Mouse (Mus musculus): ENCODE results near the gene Rd3l.
"Not testable (repeated sequence)": the region's sequence is repeated elsewhere in the genome, so short reads cannot be mapped to it uniquely, and the experiment has no call there.

Rd3l gene

DNA sequence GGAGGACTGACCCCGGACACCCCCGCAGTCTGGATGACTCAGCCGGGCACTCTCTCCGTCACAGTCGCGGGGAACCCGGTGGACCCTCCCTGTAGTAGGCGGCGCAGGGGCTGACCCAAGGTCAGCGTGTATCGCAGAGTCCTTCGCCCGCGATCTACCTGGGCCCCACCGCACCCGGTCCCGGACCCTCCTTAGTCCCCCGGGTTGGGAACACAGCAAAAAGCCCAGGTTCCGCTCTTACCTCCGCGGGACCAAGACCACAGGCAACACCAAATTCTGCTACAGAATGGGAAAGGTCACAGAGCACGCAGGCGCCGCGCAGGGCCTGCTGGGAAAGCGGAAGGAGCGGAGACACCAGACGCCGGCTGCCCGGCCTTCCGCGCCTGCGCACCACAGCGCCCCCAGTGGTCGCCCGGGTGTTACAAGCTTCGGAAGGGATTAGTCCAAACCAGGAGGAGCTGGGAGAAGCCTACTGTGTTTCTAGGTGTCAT lies 14.4 kb downstream of the Rd3l start, which contains the start of gene Atp5mpl:
Gene Atp5mpl (minus strand): TSS at position 295 of the 491 bp plus-strand sequence.
- peak; percentile 96 for DNase-seq (ENCODE audit: low spot score)

DNA sequence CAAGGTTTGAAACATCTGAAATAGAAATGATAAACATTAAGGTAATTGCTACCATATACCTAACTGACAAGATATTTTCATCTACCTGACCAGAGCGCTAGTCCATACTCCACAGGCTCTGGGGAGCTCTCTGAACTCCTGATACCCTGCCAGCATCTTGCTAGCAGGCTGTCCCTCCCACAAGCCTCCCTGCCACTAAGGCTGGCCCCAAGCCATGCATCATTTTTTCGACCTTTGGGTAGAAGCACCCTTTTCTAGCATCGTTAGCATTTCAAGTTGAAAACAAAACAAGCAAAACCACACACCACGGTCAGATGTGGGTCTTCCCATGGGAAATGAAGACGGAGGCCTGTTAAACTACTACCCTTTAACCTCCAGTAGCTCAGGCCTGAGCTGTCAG lies 17.8 kb downstream of the Rd3l start:
- no peak for DNase-seq (ENCODE audit: low spot score)

DNA sequence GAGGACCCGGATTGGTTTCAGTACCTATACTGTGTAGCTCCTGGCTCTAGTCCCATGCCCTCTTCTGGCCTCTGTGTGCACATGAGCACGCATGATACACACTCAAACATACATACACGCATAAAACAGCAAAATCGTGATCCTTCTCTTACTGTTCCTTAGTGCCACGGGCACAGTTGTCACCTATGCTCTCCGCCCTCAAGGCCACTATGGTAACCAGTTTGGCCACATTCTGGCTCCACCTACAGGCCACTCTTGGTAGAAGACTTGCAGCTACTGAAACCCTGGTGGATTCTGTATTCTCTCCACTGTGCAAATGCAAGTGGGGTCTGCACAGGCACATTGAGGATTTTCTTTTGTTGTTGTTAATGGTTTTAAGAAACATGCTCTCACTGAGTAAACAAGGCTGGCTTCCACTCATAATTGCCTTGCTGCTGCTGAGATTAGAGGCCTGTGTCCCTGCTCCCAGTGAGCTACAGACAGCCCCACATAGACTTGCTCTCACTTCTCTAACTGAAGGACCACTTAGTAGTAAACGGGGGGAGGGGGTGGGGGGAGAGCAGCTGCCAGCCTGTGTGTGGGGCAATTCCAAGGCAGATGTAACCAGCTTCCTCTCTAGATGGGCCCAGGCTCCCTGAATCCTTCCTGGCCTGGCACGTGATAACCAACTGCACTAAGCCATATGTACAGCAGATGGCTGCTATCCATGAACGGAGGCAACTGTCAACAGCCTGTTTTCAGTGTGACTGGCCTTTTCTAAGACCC lies 22.8 kb downstream of the Rd3l start:
- peak; percentile 86 for DNase-seq (ENCODE audit: low spot score)

DNA sequence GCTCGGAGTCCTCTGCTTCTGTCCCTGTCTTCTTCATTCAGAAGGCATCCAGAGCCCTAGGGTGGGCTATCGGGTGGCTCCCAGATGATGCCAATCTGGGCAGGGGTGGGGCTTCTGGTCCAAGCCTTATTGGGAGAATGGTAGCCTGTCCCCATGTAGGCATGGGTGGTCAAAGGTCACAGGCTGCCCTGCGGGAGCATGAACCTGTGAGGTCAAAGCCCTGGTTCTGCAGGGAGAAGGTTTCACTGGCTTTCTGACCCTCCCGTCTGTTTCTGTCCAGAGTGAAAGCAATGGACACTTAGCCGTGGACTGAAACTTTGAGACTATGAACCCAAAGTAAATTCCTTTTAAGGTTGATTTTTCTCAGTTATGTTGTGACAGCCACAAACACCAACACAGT lies 24.9 kb downstream of the Rd3l start:
- DNase-seq (ENCODE audit: low spot score) = no peak

DNA sequence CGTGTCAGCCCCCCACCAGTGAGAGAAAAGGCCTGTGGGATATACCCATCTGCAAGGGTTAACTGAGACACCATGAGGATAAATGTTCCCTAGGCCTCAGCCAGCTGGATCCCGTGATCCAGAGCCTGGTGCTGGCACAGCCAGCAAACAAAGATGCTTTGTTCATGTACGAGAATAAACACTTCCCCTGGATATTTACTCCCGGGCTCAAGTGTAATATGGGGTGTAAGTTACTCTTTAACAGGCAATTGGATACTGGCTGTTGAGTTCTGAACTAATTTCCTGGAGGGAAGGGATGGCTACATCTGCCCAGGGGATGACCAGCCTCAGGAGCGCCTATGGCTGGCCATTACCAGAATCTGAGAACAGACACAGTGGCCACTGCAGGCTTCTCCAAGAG lies 29.4 kb downstream of the Rd3l start:
- DNase-seq (ENCODE audit: low spot score) = peak; percentile 60

DNA sequence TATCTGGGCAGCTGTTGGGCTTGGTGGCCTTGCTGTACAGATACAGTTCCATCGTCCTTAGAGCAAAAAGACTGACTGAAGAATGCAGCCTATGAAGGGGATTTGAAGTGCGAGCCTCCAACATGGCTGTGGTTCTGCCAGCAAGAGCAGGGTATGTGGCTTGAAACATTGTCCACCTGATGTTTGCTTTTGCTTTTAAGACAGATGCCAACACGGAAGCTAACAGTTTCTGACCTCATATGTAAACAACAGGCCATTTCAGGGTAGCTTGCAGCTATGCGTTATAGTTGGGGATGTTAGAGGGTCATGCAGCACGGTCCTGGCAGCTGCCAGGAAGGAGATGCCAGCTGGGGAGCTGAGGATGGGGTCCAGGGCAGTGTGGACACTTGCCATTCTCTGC lies 30.6 kb downstream of the Rd3l start:
- no peak for DNase-seq (ENCODE audit: low spot score)

DNA sequence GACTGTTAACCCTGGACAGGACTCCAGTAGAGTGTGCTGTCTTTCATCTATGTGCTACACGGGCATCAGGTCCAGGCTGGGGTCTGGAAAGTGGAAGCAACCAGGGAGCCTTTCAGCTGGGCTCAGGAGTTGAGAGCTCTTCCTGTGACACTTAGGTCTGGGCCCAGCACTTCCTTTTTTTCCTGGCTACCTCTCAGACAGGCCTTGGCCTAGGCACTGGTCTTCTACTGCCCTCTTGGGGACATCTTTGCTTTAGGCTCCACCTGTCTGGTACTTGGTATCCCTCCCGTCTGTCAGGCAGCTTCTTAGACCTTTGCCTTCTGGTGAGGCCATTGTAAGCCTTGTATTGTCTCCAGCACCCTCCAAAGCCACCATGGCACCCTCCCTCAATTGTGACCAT lies 34.4 kb downstream of the Rd3l start:
- DNase-seq (ENCODE audit: low spot score) = peak; percentile 71

DNA sequence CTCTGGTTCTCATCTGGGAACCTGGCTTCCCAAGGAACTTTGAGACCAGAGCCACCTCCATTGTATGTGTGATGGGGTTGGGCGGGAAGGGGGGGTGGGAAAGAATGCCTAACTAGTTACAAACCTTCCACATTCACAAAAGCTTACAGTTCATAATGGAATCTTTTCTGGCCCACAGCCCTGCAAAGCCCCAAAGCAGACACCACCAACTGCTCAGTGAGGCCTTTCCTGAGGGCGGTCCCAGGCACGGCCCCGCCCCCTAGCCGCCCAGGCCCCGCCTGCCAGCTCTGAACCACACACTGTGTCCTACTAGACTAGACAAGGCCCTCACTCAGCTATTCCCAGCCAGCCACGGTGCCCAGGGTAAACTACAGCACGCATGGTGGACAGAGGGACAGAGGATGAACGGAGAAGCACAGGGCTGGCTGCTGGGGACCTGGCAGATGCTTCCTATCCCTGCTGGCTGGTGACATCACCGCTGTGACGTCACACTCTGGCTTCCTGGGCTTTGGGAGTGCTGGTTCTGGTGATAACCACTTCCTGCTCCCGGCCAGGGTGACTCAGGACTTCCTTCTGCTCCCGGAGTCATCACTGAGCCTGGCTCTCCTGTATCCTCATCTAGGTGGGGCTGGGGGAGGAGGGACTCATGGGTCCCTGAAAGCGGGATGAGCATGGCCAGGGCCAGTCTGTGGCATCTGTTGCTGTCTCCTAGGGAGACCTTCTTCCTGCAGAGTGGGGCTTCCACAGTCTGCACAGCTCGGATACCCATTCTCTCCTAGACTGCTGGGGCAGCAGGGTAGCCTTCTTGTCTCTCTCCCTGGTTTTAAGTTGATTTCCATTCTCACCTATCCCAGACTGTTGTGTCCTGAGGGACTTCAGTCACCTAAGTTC lies 35.1 kb downstream of the Rd3l start:
- not testable (repeated sequence) for DNase-seq (ENCODE audit: low spot score)

DNA sequence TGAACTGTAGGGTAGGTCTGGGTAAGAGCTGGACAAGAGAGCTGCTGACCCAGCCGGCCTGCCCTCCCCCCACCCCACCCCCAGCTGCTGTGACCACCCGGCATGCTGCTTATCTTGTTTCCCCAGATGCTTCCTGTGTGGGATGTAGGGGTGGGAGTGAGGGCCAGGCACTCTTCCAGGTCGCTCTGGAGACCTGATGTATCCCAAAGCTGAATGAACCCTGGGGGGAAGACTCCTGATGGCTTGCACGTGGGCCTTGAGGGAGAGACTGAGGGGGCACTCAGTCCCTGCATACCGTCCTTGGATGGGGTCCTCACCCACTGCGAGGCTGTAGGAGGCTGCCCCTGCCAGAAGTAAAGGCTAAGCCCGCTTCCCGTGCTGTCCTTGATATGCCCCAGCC lies 36.0 kb downstream of the Rd3l start:
- no peak for DNase-seq (ENCODE audit: low spot score)

DNA sequence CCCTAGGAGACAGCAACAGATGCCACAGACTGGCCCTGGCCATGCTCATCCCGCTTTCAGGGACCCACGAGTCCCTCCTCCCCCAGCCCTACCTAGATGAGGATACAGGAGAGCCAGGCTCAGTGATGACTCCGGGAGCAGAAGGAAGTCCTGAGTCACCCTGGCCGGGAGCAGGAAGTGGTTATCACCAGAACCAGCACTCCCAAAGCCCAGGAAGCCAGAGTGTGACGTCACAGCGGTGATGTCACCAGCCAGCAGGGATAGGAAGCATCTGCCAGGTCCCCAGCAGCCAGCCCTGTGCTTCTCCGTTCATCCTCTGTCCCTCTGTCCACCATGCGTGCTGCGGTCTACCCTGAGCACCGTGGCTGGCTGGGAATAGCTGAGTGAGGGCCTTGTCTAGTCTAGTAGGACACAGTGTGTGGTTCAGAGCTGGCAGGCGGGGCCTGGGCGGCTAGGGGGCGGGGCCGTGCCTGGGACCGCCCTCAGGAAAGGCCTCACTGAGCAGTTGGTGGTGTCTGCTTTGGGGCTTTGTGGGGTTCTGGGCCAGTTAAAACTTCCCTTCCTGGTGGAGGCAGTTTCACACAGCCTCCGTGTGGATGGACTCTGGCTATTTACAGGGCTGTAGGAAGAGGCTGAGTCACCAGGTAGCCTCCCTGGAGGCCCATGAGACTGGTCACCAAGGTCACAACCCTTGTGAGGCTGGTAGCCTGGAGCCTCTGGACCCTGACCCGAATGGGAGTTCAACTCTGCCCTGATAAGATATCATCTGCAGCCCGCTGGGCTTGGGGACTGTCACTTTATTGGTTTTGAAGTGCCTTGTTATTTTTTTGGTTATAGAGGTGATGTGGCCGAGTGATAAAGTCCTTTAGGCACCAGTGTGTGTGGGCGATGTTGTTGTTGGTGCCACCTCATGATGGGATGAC lies 36.8 kb downstream of the Rd3l start:
- DNase-seq (ENCODE audit: low spot score) = not testable (repeated sequence)

DNA sequence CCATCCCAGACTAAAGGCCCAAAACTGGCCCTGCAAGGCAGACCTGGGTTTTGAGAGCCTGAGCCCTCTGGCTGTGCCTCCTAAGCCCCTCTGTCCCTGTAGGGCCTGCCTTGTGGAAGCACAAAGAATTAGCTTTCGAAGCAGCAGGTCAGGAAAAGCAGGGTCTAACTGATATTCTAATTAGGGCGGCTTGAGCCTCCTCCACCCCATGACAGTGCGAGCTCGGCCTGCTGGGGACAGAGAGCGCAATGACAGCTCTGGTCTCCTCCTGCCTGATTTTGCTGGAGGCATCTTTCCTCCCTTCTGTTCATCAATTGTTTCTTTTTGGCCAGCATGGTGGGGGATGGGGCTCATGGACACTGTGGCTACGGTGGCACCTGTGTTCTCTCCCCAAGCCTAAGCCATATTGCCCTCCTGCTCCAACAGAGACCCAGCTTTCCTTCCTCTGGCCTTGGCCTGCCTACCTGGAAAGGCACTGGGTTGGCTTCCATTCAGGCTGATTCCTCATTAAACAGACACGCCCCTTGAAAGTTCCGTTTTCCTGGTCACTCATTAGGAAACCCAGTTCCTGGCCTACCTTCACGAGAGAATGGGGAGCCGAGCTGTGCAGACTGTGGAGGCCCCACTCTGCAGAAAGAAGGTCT lies 37.6 kb downstream of the Rd3l start:
- DNase-seq (ENCODE audit: low spot score) = no peak

DNA sequence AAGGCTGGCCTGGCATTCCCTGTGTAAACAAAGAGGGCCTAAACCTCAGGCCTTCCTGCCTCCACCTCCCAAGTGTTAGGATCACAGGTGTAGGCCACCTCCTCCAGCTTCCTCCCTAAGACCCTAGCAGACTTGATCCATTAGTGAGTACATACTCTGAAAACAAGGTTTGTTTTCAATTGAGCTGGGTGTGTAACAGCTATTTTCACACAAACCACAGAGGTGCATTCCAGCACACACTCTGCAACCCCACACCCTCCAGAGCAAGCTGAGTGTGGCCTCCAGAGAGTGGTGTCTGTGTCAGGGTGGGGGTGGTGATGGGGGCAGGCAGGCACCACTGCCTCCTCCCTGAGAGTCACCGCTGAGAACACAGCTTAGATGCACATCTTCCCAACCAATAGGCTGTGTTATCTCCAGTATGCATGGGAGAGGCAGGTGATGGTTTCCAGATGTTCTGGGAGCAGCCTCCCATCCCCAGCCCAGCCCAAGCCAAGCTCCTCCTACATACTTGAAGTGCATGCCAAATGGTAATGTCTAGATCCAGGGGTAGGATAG lies 42.4 kb downstream of the Rd3l start:
- DNase-seq (ENCODE audit: low spot score) = no peak

DNA sequence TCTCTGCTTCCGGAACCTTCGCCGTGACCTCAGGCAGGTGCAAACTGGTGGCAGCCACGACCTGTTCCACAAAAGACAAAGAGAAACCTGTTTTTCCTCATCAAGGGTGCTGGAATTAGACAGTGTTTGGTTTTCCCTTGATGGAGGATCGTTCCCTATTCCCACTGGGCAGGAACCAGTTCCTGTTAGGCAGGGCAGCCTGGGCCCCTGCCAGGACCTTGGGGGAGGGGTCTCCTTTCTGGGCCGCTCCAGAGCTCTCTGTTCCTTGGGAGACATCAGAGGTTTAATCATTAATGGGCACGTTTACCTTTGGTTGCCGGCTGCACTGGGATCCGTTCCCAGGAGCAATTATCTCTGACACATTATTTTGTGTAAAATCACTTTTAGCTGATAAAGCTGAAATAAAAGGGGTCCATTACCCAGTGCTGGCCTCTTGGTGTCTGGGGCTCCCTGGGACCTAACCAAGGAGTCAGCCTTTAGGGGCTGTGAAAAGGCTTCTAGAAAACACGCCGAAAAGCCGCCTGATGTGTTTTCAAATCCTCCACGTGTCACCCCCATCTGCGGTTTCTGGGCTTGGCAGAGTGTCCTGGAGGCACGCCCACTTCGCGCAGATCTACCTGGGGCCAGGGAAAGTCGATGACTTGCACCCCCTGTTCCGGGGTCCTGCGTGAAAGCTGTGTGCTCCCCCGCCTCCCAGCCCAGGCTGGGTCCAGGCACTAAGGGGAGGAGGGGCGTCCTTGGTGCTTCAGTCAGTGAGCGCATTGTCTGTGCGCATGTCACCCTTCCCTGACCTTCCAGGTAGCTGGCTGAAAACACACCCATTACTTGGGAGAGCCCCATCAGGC lies 44.2 kb downstream of the Rd3l start:
- DNase-seq (ENCODE audit: low spot score) = no peak

DNA sequence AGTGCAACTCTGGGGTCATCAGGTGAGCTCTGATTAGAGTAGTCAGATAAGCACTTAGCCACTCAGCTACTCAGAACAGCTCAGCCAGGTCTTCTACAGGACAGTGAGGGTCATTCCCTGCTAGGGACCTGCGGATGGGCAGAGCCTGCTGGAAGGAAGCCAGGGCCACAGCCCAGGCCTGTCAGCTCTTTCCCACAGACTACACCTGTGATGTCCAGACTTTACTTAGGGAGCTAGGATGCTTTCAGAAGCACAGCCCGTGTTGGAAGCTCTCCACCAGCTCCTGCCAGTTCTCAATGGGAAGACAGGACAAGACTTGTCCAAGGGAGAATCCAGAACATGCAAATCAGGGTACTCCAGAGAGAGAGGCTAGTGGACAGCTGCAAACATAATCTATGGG lies 47.1 kb downstream of the Rd3l start:
- DNase-seq (ENCODE audit: low spot score) = no peak

DNA sequence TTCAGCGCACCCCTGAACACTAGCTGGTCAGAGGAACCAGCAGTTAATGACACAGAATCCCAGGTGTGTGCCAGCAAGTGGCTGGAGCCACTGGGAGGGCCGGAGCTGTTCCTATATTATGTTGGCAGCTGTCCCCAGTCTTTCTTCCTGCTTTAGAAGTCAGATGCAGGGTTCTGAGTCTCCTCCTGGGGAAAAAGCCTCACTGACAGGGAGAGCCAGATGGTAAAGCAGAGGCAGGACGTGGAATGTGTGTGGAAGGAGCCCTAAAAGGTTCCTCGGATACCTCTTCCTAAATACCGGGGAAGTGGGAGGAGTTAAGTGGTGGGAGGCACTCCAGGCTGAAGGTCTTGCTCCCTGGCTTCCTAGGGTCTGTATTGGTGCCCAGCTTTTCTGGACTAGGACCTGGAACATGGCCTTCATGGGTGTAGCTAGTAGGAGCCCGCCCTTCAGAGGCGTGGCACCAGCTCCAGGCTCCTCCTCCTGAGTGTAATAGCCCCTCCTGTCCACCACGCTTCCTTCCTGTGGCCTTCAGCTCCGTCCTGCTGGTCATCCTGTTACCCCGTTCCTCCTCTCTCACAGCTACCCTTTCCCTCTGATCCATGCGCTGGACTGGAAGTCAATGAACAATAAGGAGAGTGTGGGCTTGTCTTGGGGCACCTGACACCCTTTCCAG lies 47.9 kb downstream of the Rd3l start:
- no peak for DNase-seq (ENCODE audit: low spot score)

DNA sequence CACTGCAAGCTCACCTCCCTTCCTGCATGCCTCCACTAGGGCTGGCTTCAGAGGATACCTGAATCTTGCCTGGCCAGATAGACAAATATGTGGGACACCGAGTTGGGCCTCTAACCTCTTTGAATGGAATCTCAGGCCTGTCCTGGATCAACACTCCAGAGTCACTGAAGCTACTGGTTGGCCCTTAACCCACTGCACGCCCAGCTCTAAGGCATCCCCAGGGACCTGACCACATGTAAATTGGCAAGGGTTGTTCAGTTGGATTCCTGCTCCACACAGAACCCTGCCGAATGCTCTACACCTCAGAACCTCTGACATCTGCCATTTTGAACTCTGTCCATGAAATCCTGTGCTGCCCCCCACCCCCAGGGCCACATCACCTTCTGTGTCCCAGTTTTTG lies 48.6 kb downstream of the Rd3l start:
- no peak for DNase-seq (ENCODE audit: low spot score)

DNA sequence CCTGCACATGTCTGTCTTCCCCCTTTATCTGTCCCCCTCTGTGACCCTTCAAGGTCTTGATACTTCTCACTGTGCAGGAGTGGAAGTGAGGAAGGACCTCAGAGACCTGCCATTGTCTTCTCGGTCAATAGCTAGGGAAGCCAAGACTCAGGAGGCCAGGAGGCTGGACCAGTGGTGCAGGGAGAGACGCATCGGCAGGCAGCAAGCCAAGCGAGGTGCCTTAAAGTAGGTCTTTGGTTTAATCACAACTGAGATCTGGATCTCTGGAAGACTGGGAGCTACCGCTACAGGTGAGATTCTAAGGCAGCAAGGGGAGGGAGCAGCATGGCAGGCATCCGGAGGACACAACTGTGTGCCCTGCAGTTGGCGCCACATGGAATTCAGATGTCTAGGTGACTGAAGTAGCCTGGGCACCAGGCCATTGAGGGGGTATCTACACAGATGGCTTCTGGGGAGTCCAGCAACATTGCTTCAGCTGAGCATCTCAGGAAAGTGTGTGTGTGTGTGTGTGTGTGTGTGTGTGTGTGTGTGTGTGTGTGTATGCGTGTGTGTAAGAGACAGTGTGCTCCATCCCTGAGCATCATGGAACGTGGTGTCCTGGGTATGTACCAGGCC lies 49.6 kb downstream of the Rd3l start:
- DNase-seq (ENCODE audit: low spot score) = no peak

Data from layer of hippocampus, adult 11-12 months (tissue).